Mouse (Mus musculus) megakaryocyte, embryonic 14.5 days (primary cell): ENCODE measurements around the gene Magi2.

Experiments
- FLI1 ChIP-seq: IDR thresholded peaks from 2 replicates; pipeline ENCODE4 v1.6.1; 2012; ENCODE audit warnings: low read length, inconsistent platforms, mixed read lengths
- GATA1 ChIP-seq: IDR thresholded peaks from 3 replicates; pipeline ENCODE4 v1.6.1; 2012; ENCODE audit warnings: mixed read lengths, low read length, inconsistent platforms, borderline replicate concordance

DNA sequence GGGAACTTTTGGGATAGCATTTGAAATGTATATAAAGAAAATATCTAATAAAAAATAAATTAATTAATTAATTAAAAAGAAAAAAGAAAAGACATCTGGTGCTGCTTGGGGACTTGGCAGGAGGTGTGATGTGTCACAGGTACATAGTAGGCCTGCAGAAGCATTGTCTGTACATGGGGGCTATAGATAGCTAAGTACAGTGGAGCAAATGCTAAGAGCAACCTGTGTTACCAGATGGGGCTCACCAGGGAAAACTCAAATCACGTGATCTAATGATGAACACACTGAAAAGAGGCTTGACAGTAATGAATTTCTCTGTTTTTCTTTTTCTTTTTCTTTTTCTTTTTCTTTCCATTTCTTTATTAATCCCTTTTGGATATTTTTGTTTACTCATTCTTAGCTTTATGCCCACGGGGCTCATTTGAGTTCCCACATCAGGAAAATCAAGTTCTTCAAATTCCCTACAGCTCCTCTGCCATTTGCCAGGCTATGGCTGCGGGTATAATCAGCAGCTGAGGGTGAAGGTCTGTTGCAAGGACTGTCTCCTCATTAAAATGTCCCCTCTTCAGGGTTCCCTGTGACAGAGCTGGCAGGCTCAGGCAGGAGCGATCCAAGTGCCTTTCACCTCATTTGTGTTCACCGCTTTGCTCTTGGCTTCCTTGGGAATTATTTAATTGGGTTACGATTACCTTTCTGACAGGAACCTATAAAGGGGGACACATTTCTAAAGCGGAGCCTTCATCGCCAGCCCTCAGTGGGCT lies 1058.4 kb downstream of the Magi2 start:
- TF ChIP-seq GATA1: no peak
- TF ChIP-seq FLI1: no peak
